Mouse (Mus musculus) lung, embryonic 14.5 days (tissue): ENCODE measurements at regions not wholly inside any gene's neighbourhood (a gene's known extent, or its start where the extent isn't known, plus 50 kb on each side); places are given as distances from the start of the nearest gene placed in this dataset.

Experiments
- ATAC-seq: fragments of 200-750 bp; cut with Nextera tagmentation; 2 replicates; pipeline ENCODE4 v1.8.0; 2017; ENCODE audit warnings: mild to moderate bottlenecking, moderate TSS enrichment, moderate library complexity; ENCODE audit not compliant: insufficient read depth
- DNase-seq: peaks from one replicate; pipeline ENCODE4 v3.0.0-alpha.2; 2015
- H3K27ac ChIP-seq: fragments of 300-500 bp; sonication (generic); 2 replicates; pipeline ENCODE4 v1.5.1; 2014; ENCODE audit warnings: low read depth, mild to moderate bottlenecking, moderate library complexity
- H3K27me3 ChIP-seq: fragments of 300-500 bp; sonication (generic); 2 replicates; pipeline ENCODE4 v1.6.1; 2014; ENCODE audit warnings: low read length, control low read depth; ENCODE audit not compliant: insufficient read depth
- H3K36me3 ChIP-seq: fragments of 300-500 bp; sonication (generic); 2 replicates; pipeline ENCODE4 v1.6.1; 2014; ENCODE audit warnings: control low read depth; ENCODE audit not compliant: insufficient read depth
- H3K4me1 ChIP-seq: fragments of 300-500 bp; sonication (generic); 2 replicates; pipeline ENCODE4 v1.6.1; 2014; ENCODE audit warnings: antibody characterized with exemption, control low read depth; ENCODE audit not compliant: insufficient read depth
- H3K4me2 ChIP-seq: fragments of 300-500 bp; sonication (generic); 2 replicates; pipeline ENCODE4 v1.6.1; 2014; ENCODE audit warnings: mild to moderate bottlenecking
- H3K4me3 ChIP-seq: fragments of 300-500 bp; sonication (generic); 2 replicates; pipeline ENCODE4 v1.5.1; 2014; ENCODE audit warnings: low read depth, low read length
- H3K9ac ChIP-seq: fragments of 300-500 bp; sonication (generic); 2 replicates; pipeline ENCODE4 v1.6.1; 2014
- H3K9me3 ChIP-seq: fragments of 300-500 bp; sonication (generic); 2 replicates; pipeline ENCODE4 v1.6.1; 2016; ENCODE audit warnings: low read depth, low read length, control low read depth
- CTCF ChIP-seq: IDR thresholded peaks from 2 replicates; pipeline ENCODE4 v1.5.1; 2016; ENCODE audit warnings: antibody characterized with exemption, low read depth
- WGBS: fragments of 180-500 bp; shearing (Covaris S2); extraction: QIAGEN DNeasy Blood & Tissue Kit; methylation state at CpG from one replicate; pipeline ENCODE4 v1.1.7; 2014; 5-methylcytosine and 5-hydroxymethylcytosine counted together

DNA sequence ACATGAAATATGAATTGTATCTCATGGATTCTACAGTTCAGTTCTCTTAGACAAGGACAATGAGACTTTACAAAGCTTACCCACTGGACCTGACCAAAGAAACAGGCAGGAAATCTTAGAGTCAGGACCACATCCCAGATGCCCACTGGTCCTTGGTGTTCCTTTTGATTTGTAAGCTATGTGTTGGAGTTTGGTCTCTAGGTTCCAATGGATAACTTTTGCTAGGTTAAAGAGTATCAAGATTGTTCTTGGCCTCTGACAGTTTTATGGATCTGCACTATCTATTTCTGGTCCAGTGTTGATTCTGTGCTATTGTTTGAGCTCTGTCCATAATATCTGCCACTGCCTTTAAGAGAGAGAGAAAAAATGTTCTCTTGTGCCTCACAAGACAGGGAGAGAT is 222.6 kb upstream of the Tprg start:
- no peaks in the 10 kb centered on the region for H3K36me3 ChIP-seq
- DNase-seq (no peak), ATAC-seq (no peak)
- no peak overlapping the region for H3K4me3 ChIP-seq
- peaks cover 14% of the 10 kb centered on the region for H3K4me1 ChIP-seq
- no peaks in the 10 kb centered on the region for H3K9me3 ChIP-seq
- no peaks in the 10 kb centered on the region for H3K27me3 ChIP-seq
- H3K9ac ChIP-seq, result no peak overlapping the region
- H3K27ac ChIP-seq, result no peak overlapping the region
- TF ChIP-seq CTCF, result no peak
- no peak overlapping the region for H3K4me2 ChIP-seq

DNA sequence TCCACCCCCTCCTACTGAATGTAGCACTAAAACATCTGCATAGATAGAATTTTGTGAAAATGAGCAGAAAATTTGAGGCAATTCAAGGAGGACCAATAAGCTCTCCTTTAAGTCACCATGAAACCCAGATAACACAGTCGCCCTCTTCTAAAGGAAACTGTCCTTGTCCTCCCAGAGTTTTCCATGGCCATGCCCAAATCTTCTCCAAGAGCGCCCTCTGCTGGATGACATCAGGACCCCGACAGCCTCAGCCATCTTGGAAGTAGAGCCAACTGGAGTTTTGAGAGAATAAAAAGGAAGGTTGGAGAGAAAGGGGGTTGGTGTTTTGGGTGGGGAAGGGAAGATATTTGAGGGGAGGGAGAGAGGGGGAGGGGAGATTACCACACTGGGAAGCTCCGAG is 222.1 kb upstream of the Tprg start:
- Histone ChIP-seq H3K4me1 (peaks cover 14% of the 10 kb centered on the region), H3K27me3 (no peaks in the 10 kb centered on the region), H3K36me3 (no peaks in the 10 kb centered on the region), H3K9ac (no peak overlapping the region), H3K27ac (no peak overlapping the region), H3K4me2 (no peak overlapping the region), H3K9me3 (no peaks in the 10 kb centered on the region), H3K4me3 (no peak overlapping the region)
- ATAC-seq, result no peak
- peak; percentile 87 for TF ChIP-seq CTCF
- 13% methylated on average over 4 of the region's 4 CpGs for WGBS
- peak; percentile 95 for DNase-seq

GRCm38 (mm10) chr16:25066822-25067221 is 219.8 kb upstream of the Tprg start:
- DNase-seq (peak; percentile 51), ATAC-seq (peak; percentile 47; the same call in 1 of the 2 replicates)
- 22% methylated on average over 7 of the region's 7 CpGs for WGBS
- Histone ChIP-seq H3K9ac (no peak overlapping the region), H3K4me2 (no peak overlapping the region), H3K27me3 (no peaks in the 10 kb centered on the region), H3K4me3 (no peak overlapping the region), H3K4me1 (peaks cover 7% of the 10 kb centered on the region; the same call in 1 of the 2 replicates), H3K36me3 (no peaks in the 10 kb centered on the region), H3K27ac (no peak overlapping the region), H3K9me3 (no peaks in the 10 kb centered on the region)
- no peak for TF ChIP-seq CTCF

GRCm38 (mm10) chr16:25067276-25068249 is 219.1 kb upstream of the Tprg start:
- H3K36me3 ChIP-seq, result no peaks in the 10 kb centered on the region
- H3K27ac ChIP-seq, result no peak overlapping the region
- H3K27me3 ChIP-seq, result no peaks in the 10 kb centered on the region
- H3K9ac ChIP-seq, result no peak overlapping the region
- TF ChIP-seq CTCF, result peak; percentile 70
- no peak overlapping the region for H3K4me3 ChIP-seq
- no peaks in the 10 kb centered on the region for H3K9me3 ChIP-seq
- ATAC-seq (peak; percentile 60; the same call in 1 of the 2 replicates), DNase-seq (peak; percentile 77)
- no peak overlapping the region for H3K4me2 ChIP-seq
- 27% methylated on average over 8 of the region's 8 CpGs for WGBS
- peaks cover 7% of the 10 kb centered on the region; the same call in 1 of the 2 replicates for H3K4me1 ChIP-seq

DNA sequence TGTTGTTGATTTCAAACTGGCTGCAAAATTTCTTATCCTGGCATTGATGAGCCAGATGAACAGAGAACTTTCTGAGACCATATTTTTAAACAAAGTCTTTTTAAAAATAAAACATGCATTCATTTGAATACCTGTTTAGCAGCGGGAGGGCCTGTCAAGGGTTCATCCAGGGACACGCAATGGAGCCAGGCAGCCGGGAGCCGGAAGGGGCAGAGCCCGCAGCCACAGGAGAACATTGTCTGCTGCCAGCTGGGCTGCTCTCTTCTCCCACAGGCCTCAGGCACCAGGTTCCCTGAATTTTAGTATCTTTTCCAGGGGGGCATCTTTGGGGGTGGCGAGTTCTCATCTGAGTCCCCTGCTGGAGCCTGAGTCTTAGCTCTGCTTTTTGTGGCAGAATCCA is 205.8 kb upstream of the Tprg start:
- no peak for DNase-seq

GRCm38 (mm10) chr16:25083729-25084128 is 202.9 kb upstream of the Tprg start:
- no peak overlapping the region for H3K9ac ChIP-seq

More for the DNA sequence above, 205.8 kb upstream of the Tprg start:
- no peak for TF ChIP-seq CTCF
- Histone ChIP-seq H3K4me2 (no peak overlapping the region), H3K4me3 (no peak overlapping the region), H3K4me1 (no peaks in the 10 kb centered on the region), H3K9me3 (no peaks in the 10 kb centered on the region), H3K9ac (no peak overlapping the region), H3K36me3 (no peaks in the 10 kb centered on the region), H3K27me3 (no peaks in the 10 kb centered on the region), H3K27ac (no peak overlapping the region)
- 90% methylated on average over 6 of the region's 6 CpGs for WGBS
- ATAC-seq, result no peak

More at GRCm38 (mm10) chr16:25083729-25084128, 202.9 kb upstream of the Tprg start:
- ATAC-seq (no peak), DNase-seq (no peak)
- Histone ChIP-seq H3K27me3 (no peaks in the 10 kb centered on the region), H3K36me3 (no peaks in the 10 kb centered on the region), H3K4me3 (no peak overlapping the region), H3K27ac (no peak overlapping the region), H3K9me3 (no peaks in the 10 kb centered on the region), H3K4me1 (no peaks in the 10 kb centered on the region), H3K4me2 (no peak overlapping the region)
- WGBS, result 78% methylated on average over 1 of the region's 1 CpGs
- TF ChIP-seq CTCF, result no peak
